Mouse (Mus musculus) stomach, postnatal 0 days (tissue): ENCODE results near the gene Rpl5. TPM values are rescaled to one million over a fixed set of nuclear protein-coding genes. Genes with fewer than 3 reads are reported as not detected.
"Not testable (repeated sequence)": the region's sequence is repeated elsewhere in the genome, so short reads cannot be mapped to it uniquely, and the experiment has no call there.

Experiments
- ATAC-seq: fragments of 200-750 bp; cut with Nextera tagmentation; 2 replicates; pipeline ENCODE4 v1.8.0; 2017; ENCODE audit not compliant: low FRiP score, low TSS enrichment
- DNase-seq: peaks from one replicate; pipeline ENCODE4 v3.0.0-alpha.2; 2016; ENCODE audit warnings: low spot score
- H3K27ac ChIP-seq: fragments of 300-500 bp; sonication (generic); replicated peaks from 2 replicates; pipeline ENCODE4 v1.5.1; 2014; ENCODE audit warnings: mild to moderate bottlenecking, control low read depth
- H3K27me3 ChIP-seq: fragments of 300-500 bp; sonication (generic); 2 replicates; pipeline ENCODE4 v1.6.1; 2014; ENCODE audit warnings: low read length; ENCODE audit not compliant: control insufficient read depth, insufficient read depth
- H3K36me3 ChIP-seq: fragments of 300-500 bp; sonication (generic); 2 replicates; pipeline ENCODE4 v1.6.1; 2014; ENCODE audit warnings: low read length, mixed read lengths; ENCODE audit not compliant: control insufficient read depth, insufficient read depth
- H3K4me1 ChIP-seq: fragments of 300-500 bp; sonication (generic); replicated peaks from 2 replicates; pipeline ENCODE4 v1.6.1; 2014; ENCODE audit warnings: antibody characterized with exemption; ENCODE audit not compliant: control insufficient read depth, insufficient read depth
- H3K4me2 ChIP-seq: fragments of 300-500 bp; sonication (generic); replicated peaks from 2 replicates; pipeline ENCODE4 v1.6.1; 2014; ENCODE audit warnings: low read depth, mild to moderate bottlenecking, control low read depth, moderate library complexity
- H3K4me3 ChIP-seq: fragments of 300-500 bp; sonication (generic); 2 replicates; pipeline ENCODE4 v1.5.1; 2014; ENCODE audit warnings: low read depth, low read length, control low read depth
- H3K9ac ChIP-seq: fragments of 300-500 bp; sonication (generic); 2 replicates; pipeline ENCODE4 v1.6.1; 2014; ENCODE audit warnings: mild to moderate bottlenecking, low read length, control low read depth, mixed read lengths
- H3K9me3 ChIP-seq: fragments of 300-500 bp; sonication (generic); 2 replicates; pipeline ENCODE4 v1.6.1; 2016; ENCODE audit warnings: low read length; ENCODE audit not compliant: control insufficient read depth
- CTCF ChIP-seq: IDR thresholded peaks from 2 replicates; pipeline ENCODE4 v1.5.1; 2016; ENCODE audit warnings: antibody characterized with exemption, low read depth, mild to moderate bottlenecking, moderate library complexity
- EP300 ChIP-seq: optimal IDR thresholded peaks from 2 replicates; pipeline ENCODE3; 2016; ENCODE audit warnings: antibody characterized with exemption
- WGBS: fragments of 180-500 bp; shearing (Covaris S2); extraction: QIAGEN DNeasy Blood & Tissue Kit; methylation state at CpG from one replicate; pipeline ENCODE4 v1.1.7; 2014; 5-methylcytosine and 5-hydroxymethylcytosine counted together
- polyA plus RNA-seq: library from polyadenylated mRNA; unstranded; fragments of >200 nt; fragmentation: Nextera tagmentation; extraction: Ambion mirVana; gene quantifications from 2 replicates; pipeline ENCODE4 v1.2.1, GENCODE M21; 2015

Gene Rpl5
- polyA plus RNA-seq, 1 experiment from 2014 or later = 35.7 TPM

DNA sequence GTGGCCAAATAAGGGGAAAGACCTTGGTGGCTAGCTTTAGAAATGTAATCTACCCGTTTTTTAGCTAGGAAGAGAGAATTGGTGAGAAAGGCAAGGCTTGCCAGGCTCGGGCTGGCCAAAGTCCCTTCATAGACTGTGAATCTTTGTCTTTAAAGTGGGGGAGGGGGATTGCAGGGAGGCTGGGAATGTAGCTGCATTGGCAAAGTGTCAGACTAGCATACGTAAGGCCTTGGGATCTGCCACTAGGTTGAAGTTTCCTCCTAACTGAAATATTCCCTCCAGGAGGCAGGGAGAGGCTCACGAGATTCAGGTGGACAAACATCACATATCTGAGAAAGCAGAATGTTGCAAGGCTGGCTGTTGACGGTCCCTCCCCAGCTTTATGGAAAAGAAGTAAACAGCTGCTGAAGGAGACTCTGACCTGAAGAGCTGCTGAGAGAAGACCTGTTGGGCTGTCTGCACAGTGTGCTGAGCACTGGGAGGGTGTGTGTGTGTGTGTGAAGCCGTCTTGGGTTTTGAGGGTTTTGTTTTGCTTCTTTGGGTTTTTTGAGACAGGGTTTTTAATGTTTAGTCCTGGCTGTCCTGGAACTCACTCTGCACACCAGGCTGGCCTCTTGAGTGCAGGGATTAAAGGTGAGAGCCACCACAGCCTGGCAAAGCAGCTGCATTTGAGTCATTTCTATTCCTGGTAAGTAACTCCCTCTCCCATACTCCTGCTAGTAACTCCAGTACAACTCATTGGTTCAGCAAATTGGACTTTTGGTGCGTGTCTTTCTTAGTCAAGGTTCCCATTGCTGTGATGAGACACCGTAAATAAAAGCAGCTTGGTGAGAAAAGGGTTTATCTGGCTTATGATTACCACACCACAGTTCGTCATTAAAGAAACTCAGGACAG is 10.1 kb upstream of the Rpl5 start:
- Histone ChIP-seq H3K9ac (peak overlapping the region; percentile 23; the same call in 1 of the 2 replicates), H3K4me2 (no peak overlapping the region), H3K36me3 (no peaks in the 10 kb centered on the region), H3K4me3 (no peak overlapping the region), H3K9me3 (no peaks in the 10 kb centered on the region), H3K4me1 (no peaks in the 10 kb centered on the region), H3K27ac (no peak overlapping the region), H3K27me3 (no peaks in the 10 kb centered on the region)
- DNase-seq (no peak), ATAC-seq (peak; percentile 42; the same call in 1 of the 2 replicates)
- 57% methylated on average over 9 of the region's 9 CpGs for WGBS
- TF ChIP-seq EP300 = no peak
- TF ChIP-seq CTCF = no peak

DNA sequence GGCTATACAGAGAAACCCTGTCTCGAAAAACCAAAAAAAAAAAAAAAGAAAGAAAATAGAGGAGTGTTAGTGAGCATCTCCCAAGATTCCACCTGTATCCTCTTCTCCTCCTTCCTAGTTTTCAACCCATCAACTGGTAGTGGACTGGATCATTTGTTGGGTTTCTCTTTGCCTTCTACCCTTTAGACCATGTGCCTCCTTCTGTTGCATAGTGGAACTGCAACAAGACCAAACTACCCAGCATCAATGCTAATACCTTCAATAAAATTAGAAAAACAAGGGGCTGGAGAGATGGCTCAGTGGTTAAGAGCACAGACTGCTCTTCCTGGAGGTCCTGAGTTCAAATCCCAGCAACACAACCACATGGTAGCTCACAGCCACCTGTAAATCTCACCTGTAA is 8.8 kb upstream of the Rpl5 start:
- H3K36me3 ChIP-seq, H3K9me3 ChIP-seq, H3K4me2 ChIP-seq, ATAC-seq, H3K9ac ChIP-seq, H3K27ac ChIP-seq, DNase-seq, H3K4me3 ChIP-seq, H3K4me1 ChIP-seq, H3K27me3 ChIP-seq: not testable (repeated sequence)
- TF ChIP-seq CTCF = peak; percentile 78
- no CpG with 5 or more reads among the region's 1 CpGs for WGBS

DNA sequence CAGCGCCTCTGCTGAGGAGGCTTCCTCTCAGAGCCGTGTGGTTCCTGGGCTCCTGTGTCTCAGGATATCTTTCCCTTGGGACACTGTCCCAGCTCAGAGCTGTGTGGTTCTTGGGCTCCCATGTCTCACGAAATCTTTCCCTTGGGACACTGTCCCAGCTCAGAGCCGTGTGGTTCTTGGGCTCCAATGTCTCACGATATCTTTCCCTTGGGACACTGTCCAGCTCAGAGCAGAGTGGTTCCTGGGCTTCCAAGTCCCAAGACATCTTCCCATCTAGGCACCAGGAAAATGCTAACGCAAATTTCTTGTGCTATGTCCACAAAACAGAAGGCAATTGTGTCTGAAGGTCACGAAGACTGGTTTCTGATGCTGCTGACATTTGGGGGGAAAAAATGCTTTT is 5.6 kb upstream of the Rpl5 start:
- 65% methylated on average over 7 of the region's 7 CpGs for WGBS
- Histone ChIP-seq H3K36me3 (no peaks in the 10 kb centered on the region), H3K4me1 (no peaks in the 10 kb centered on the region), H3K9me3 (no peaks in the 10 kb centered on the region), H3K4me3 (no peak overlapping the region), H3K27ac (no peak overlapping the region), H3K9ac (no peak overlapping the region), H3K4me2 (no peak overlapping the region), H3K27me3 (no peaks in the 10 kb centered on the region)
- TF ChIP-seq CTCF (no peak), EP300 (no peak)
- DNase-seq (no peak), ATAC-seq (no peak)

DNA sequence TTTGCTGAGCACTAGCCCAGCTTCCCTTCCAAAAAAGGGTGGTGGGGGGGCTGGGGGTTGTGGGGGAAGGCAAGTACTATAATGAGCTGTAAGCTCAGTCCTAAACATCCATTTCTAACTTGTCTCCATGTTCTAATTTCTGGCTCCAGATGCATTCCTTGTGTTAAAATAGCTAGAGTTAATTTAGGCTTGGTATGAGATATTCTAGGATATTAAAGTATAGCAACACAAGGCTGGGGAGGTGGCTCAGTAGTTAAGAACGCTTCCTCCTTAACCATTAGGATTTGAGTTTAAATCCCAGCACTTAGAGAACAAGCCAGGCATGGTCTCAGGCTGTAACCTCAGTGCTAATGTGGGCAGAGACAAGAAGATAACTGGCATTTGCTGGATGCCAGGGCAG is 4.0 kb upstream of the Rpl5 start:
- H3K4me3 ChIP-seq = no peak overlapping the region
- no peaks in the 10 kb centered on the region for H3K4me1 ChIP-seq
- WGBS = 59% methylated on average over 1 of the region's 1 CpGs
- H3K36me3 ChIP-seq = no peaks in the 10 kb centered on the region
- H3K9ac ChIP-seq = no peak overlapping the region
- H3K9me3 ChIP-seq = no peaks in the 10 kb centered on the region
- no peaks in the 10 kb centered on the region for H3K27me3 ChIP-seq
- no peak overlapping the region for H3K27ac ChIP-seq
- DNase-seq (no peak), ATAC-seq (no peak)
- H3K4me2 ChIP-seq = no peak overlapping the region
- no peak for TF ChIP-seq CTCF
- TF ChIP-seq EP300 = no peak

DNA sequence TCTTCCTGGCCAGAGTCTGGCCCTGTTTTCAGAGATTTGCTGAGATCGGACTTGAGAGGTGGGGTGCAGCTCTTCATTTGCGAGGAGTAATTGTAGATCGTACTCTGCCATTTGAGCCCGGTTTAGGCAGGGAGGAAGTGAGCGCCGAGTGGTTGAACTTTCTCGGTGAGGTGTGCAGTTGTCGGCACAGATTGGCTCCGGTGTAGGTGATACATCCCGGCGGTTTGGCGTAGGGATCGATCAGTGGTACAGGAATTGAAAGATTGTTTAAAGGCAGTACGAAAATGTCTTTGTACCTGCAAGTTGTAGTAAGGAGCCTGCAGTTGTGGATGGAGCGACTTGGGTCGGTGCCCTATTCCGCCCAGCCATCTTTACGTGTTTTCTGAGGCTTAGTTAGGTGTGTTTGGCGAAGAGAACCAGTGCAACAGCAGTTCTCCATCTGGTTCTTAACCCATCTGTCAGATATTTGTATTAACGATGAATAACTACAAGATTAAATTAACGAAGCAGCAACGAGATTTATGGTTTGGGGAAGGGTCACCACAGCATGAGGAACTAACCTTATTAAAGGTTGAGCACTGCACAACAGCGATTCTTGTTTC is 813 bp downstream of the Rpl5 start:
- peak overlapping the region; percentile 99 for H3K4me3 ChIP-seq
- ATAC-seq = peak; percentile 55
- no peaks in the 10 kb centered on the region for H3K9me3 ChIP-seq
- H3K4me2 ChIP-seq = peak overlapping the region; percentile 61
- H3K27ac ChIP-seq = peak overlapping the region; percentile 91
- WGBS = under 1% methylated on average over 23 of the region's 23 CpGs
- no peak for DNase-seq
- no peaks in the 10 kb centered on the region for H3K27me3 ChIP-seq
- no peaks in the 10 kb centered on the region for H3K4me1 ChIP-seq
- TF ChIP-seq EP300 (no peak), CTCF (no peak)
- peaks cover 5% of the 10 kb centered on the region for H3K36me3 ChIP-seq
- H3K9ac ChIP-seq = peak overlapping the region; percentile 99

DNA sequence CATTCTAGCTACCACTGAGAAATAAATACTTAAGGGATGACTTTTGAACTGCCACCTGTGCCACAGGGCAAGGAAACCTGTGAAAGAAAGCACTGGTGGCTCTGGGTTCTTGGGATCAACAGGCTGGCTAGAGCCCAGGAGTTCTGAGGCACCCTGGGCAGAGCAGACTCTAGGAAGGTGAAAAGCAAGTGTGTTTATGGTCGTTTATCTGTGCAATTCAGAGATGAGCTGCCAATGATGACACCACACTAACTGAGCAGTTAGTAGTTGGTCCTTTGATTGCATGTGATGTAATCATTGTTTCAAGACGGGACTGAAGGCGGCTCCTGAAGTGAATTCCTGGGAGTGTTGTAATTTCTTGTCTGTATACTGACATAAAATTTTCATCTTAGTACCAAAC is 4.0 kb downstream of the Rpl5 start:
- no peaks in the 10 kb centered on the region for H3K9me3 ChIP-seq
- no peak overlapping the region for H3K27ac ChIP-seq
- H3K9ac ChIP-seq = no peak overlapping the region
- DNase-seq (no peak), ATAC-seq (no peak)
- TF ChIP-seq EP300 (no peak), CTCF (no peak)
- H3K4me3 ChIP-seq = no peak overlapping the region
- no peak overlapping the region for H3K4me2 ChIP-seq
- H3K27me3 ChIP-seq = no peaks in the 10 kb centered on the region
- peaks cover 18% of the 10 kb centered on the region for H3K36me3 ChIP-seq
- WGBS = 72% methylated on average over 3 of the region's 3 CpGs
- no peaks in the 10 kb centered on the region for H3K4me1 ChIP-seq
